Mouse (Mus musculus) adrenal gland (tissue): ENCODE measurements around the gene Rffl.

Experiments used
- intact Hi-C: fragments of 180-260 bp; cut with DNase I; formaldehyde crosslinking; loops from one replicate; pipeline ENCODE4 v1.15.1; 2025

Rffl gene

GRCm38 (mm10) chr11:82780983-82781903 is 89.8 kb downstream of the Rffl start, which contains the start of gene Lig3:
Gene Lig3 (plus strand): TSS chr11:82781108.
- intact Hi-C loops = loop anchor here (2.0 kb wide), 1 partner anchor 16 kb away; the partner anchor contains the start of genes Cct6b and Zfp830

- intact Hi-C loops = loop anchor here (2.0 kb wide), 1 partner anchor 15 kb away; the partner anchor contains the start of genes Cct6b and Zfp830
Measured at GRCm38 (mm10) chr11:82780134-82780533, 90.9 kb downstream of the Rffl start.

- intact Hi-C loops = loop anchor here (2.0 kb wide), 1 partner anchor 16 kb away; the partner anchor contains the start of gene Lig3
Measured at GRCm38 (mm10) chr11:82764438-82764924, 106.5 kb downstream of the Rffl start.

GRCm38 (mm10) chr11:82763742-82764437 is 107.1 kb downstream of the Rffl start, which contains the start of the genes Cct6b and Zfp830:
Gene Cct6b (minus strand): TSS chr11:82764321.
Gene Zfp830 (plus strand): TSS chr11:82764345.
- intact Hi-C loops = loop anchor here (2.0 kb wide), 1 partner anchor 17 kb away; the partner anchor contains the start of gene Lig3

- intact Hi-C loops = no loop called here
Measured at GRCm38 (mm10) chr11:82763261-82763660, 107.7 kb downstream of the Rffl start.

- intact Hi-C loops = no loop called here
Measured at GRCm38 (mm10) chr11:82762286-82762829, 108.7 kb downstream of the Rffl start.

GRCm38 (mm10) chr11:82755919-82756318 is 115.1 kb downstream of the Rffl start:
- intact Hi-C loops = no loop called here
